Mouse (Mus musculus): ENCODE measurements around the gene Jmjd8. TPM values are rescaled to one million over a fixed set of nuclear protein-coding genes. Genes with fewer than 3 reads are reported as not detected.

The Jmjd8 gene
- polyA plus RNA-seq, 1 experiment from 2014 or later: 21.7 TPM

DNA sequence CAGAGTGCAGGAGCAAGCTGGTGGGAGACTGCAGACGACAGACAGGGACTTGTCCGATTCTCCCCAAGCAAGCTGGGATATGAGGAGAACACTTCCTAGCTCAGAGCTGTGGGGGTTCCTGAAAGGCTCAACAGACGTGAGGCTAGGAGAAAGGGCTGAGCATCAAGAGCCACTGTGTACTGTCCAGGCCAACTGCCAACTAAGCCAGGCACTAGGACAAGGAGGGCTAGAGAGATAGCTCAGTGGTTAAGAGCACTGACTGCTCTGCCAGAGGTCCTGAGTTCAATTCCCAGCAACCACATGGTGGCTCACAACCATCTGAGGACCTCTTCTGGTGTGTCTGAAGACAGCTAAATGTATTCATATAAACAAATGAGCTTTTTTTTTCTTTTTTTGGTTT lies 13.8 kb downstream of the Jmjd8 start:
- Histone ChIP-seq H3K4me1 (replicated peaks) (peaks cover 57% of the 10 kb centered on the region), H3K9me3 (replicated peaks) (no peaks in the 10 kb centered on the region), H3K36me3 (peaks cover 85% of the 10 kb centered on the region), H3K27ac (no peak overlapping the region; the same call in none of the 2 replicates), H3K4me2 (peak overlapping the region; percentile 87), H3K4me3 (replicated peaks) (no peak overlapping the region), H3K9ac (peak overlapping the region; percentile 33; the same call in 1 of the 2 replicates), H3K27me3 (no peaks in the 10 kb centered on the region)
- no peak for DNase-seq
- no peak for ATAC-seq (ENCODE audit: low read depth)
- WGBS (ENCODE audit: insufficient replicate concordance): 79% methylated on average over 3 of the region's 3 CpGs

DNA sequence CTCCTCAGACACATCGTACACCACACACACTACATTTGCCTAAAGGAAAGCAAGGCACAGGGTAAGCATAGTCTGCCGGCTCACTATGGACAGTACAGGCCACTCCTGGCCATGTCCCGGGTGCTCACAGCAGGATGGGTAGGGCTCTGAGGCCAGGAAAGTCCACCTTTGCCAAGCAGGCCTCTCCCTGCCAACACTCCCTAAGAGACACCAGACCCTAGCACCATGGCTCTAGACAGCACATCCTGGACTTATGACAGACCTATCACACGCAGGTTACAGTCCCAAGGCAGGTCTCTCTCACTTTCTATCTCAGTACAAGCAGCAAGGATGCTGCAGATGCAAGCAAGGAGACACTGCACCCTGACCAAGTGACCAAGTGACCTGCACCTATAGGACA lies 14.5 kb downstream of the Jmjd8 start:
- ATAC-seq (ENCODE audit: low read depth) (no peak), DNase-seq (no peak)
- Histone ChIP-seq H3K9ac (peak overlapping the region; percentile 81), H3K36me3 (peaks cover 84% of the 10 kb centered on the region), H3K4me2 (peak overlapping the region; percentile 87), H3K9me3 (replicated peaks) (no peaks in the 10 kb centered on the region), H3K27ac (peak overlapping the region; percentile 86), H3K27me3 (no peaks in the 10 kb centered on the region), H3K4me1 (replicated peaks) (peaks cover 51% of the 10 kb centered on the region), H3K4me3 (replicated peaks) (peak overlapping the region; percentile 74)
- 84% methylated on average over 4 of the region's 4 CpGs for WGBS (ENCODE audit: insufficient replicate concordance)

DNA sequence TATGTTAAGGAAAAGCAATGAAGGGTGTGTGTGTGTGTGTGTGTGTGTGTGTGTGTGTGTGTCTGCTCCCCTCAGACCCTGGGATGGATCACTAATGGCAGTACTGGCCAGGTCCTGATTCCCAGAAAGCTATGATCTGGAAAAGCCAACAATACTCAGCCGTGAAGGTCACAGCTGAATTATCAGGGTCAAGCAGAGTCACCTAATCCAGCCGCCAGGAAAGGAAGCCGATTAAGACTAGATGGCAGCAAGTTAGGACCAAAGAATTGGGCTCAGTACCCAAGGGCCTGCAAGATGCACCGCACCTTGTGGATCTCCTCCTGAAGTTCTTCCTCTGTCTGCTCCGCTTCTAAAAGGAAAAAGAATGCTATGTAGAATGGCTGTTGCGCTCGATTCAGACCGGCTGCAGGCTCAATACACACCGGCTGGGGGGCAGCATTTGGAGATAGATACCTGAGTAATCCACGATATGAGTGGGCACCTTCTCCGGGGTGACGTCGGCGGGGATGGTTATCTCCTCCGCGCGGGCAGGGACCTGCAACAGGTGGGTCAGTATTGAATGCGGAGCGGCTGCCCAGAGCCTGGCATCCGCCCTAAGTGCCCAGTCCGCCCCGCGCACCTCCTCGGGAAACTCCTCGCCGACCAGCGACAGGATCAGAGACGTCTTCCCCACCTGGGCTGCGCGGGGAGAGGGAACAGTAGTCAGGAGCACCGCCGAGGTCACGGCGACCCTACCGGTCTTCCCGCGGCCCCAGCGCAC lies 15.1 kb downstream of the Jmjd8 start:
- H3K27ac ChIP-seq: peak overlapping the region; percentile 86
- H3K4me3 ChIP-seq (replicated peaks): peak overlapping the region; percentile 74
- peak overlapping the region; percentile 81 for H3K9ac ChIP-seq
- no peaks in the 10 kb centered on the region for H3K27me3 ChIP-seq
- peaks cover 85% of the 10 kb centered on the region for H3K36me3 ChIP-seq
- no peak for DNase-seq
- H3K4me2 ChIP-seq: peak overlapping the region; percentile 87
- 1% methylated on average over 38 of the region's 38 CpGs for whole genome bisulfite sequencing (ENCODE audit: insufficient replicate concordance)
- peak; percentile 39 for ATAC-seq (ENCODE audit: low read depth)
- no peaks in the 10 kb centered on the region for H3K9me3 ChIP-seq (replicated peaks)
- H3K4me1 ChIP-seq (replicated peaks): peaks cover 46% of the 10 kb centered on the region

DNA sequence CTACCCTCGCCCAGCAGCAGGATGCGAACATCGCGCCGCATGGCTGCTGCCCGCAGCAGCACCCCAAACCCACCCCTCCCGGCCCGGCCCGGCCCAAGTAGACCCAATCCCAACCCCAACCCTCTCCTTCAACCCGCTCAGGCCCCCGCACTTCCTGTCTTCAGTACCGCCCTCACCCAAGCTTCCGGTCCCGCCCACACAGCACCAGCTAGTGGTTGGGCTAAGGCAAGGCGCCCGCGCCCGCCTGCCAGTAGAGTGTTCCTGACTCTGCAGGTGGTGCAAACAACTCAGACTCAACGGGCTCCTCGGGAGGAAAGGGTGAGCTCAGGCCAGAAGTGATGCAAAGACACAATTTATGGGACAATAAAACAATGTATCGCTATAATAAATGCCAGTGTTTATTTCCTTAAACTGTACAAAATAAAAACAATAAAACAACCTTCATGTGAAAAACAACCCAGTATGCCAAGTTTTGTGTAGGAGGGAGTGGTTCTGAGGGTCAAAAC lies 15.8 kb downstream of the Jmjd8 start, which contains the start of gene Rhot2:
Gene Rhot2 (minus strand): TSS at position 456 of the 506 bp plus-strand sequence.
- DNase-seq: peak; percentile 93
- Histone ChIP-seq H3K27ac (peak within 1 kb of the TSS; percentile 86), H3K4me2 (peak within 1 kb of the TSS; percentile 87), H3K9me3 (replicated peaks) (no peaks in the 10 kb centered on the region), H3K4me1 (replicated peaks) (peaks cover 40% of the 10 kb centered on the region), H3K9ac (peak within 1 kb of the TSS; percentile 81), H3K36me3 (peaks cover 84% of the 10 kb centered on the region), H3K27me3 (no peaks in the 10 kb centered on the region), H3K4me3 (replicated peaks) (peak within 1 kb of the TSS; percentile 74)
- peak; percentile 96 for ATAC-seq (ENCODE audit: low read depth)
- WGBS (ENCODE audit: insufficient replicate concordance): 1% methylated on average over 21 of the region's 21 CpGs

DNA sequence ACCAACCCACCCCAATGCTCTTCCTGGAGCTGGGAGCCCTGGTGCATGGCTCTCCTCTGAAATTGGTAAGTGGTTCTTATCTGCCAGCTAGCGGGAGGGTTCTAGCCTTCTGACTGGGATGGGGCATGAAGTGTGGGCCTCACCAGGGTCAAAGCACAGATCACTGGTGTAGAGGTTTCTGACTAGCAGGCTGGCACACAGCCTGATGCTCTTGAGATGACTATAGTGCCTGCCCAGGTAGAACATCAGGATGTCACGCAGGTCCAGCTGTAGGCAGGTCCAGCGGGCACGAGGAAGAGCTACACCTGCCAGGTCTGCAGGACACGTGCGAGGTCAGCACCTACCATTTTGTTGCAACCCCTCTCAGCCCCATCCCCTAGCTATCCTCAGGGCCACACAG lies 31.6 kb downstream of the Jmjd8 start:
- Histone ChIP-seq H3K9ac (peak overlapping the region; percentile 90), H3K4me2 (peak overlapping the region; percentile 97), H3K9me3 (replicated peaks) (no peaks in the 10 kb centered on the region), H3K27me3 (no peaks in the 10 kb centered on the region), H3K4me1 (replicated peaks) (peaks cover 34% of the 10 kb centered on the region), H3K27ac (peak overlapping the region; percentile 75), H3K36me3 (peaks cover 33% of the 10 kb centered on the region), H3K4me3 (replicated peaks) (peak overlapping the region; percentile 80)
- WGBS (ENCODE audit: insufficient replicate concordance): 83% methylated on average over 6 of the region's 6 CpGs
- DNase-seq (no peak), ATAC-seq (ENCODE audit: low read depth) (no peak)

DNA sequence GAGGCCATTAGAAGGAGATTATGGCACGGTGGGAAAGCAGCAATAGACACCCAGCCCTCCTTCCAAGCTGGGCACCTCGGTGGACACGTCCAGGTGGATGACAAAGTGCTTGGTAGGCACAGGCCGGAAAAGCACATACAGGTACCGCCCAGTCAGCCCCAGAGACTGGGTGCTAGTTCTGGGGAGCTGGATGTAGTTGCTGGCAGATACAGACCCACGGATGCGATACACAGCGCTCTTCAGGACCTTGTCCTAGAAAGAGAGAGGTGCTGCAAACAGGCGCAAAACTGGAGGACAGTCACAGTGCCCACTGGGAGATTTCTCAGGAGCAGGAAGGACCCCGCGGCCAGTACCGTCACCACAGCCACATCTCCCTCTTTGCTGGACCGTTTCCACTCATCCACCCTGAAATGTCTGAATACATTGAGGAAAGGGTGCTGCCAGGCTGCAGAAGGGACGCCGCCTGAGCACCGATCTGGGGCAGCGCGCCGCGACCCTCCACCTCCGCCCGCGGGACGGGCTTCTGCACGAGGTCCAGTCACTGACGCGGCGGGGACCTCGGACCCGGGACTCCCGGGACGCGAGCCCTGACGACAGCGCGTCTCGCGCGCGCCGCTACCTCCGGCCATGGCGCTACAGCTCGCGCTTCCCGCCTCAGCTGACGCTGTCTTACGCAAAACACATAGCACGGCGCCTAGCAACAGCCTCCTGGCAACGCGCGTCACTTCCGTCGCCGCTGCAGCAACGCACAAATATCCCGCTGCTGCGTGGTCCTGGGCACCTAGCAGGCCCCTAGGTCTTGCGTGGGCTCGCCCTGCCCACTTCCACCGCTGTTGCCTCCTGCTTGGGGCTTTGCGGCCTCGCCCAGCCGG lies 32.4 kb downstream of the Jmjd8 start, which contains the start of gene Wdr90:
Gene Wdr90 (minus strand): TSS at position 670 of the 872 bp plus-strand sequence.
- Histone ChIP-seq H3K4me2 (peak within 1 kb of the TSS; percentile 97), H3K36me3 (peaks cover 28% of the 10 kb centered on the region), H3K27me3 (no peaks in the 10 kb centered on the region), H3K27ac (peak within 1 kb of the TSS; percentile 75), H3K9me3 (replicated peaks) (no peaks in the 10 kb centered on the region), H3K4me3 (replicated peaks) (peak within 1 kb of the TSS; percentile 80), H3K4me1 (replicated peaks) (peaks cover 38% of the 10 kb centered on the region), H3K9ac (peak within 1 kb of the TSS; percentile 90)
- DNase-seq (peak; percentile 82), ATAC-seq (ENCODE audit: low read depth) (peak; percentile 90)
- 5% methylated on average over 65 of the region's 65 CpGs for WGBS (ENCODE audit: insufficient replicate concordance)

DNA sequence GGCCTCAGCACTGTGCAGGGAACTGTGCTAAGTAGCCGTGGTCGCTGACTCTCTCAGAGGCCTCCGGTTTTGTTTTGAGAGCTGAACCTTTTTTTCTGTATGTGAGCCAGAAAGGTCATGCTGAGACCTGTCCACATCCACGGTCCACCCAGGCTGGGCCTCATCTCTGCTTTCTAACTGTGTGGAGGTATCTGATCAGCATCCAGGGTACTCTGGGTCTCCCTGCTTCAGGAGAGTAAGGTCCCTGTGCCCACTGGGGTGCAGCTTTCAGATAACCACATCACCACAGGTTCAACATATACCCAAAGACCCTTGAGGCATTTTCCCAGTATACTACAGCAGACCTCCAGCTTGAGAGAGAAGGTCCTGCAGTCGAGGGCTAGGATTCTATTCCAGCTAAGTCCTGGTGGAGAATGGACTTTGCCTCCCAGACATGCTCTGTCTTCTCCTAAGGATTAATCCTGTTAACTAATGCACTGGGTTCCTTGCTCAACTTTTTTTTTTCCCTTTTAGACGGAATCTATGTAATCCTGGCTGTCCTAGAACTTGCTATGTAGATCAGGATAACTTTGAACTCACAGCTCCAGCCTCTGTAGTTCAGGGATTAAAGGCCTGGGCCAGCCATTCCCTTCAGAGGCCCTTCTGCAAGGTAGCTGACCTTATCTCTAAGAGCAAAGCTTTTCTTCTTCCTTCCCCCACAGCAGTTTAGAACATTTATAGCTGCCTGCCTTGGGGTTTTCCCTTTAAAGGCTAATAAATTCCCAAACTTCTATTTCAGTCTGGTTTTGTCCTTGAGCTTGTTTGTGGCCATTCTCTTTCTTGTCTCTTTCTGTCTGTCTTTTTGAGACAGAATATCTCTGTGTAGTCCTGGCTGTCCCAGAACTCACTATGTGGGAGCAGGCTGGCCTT lies 33.3 kb downstream of the Jmjd8 start:
- 10% methylated on average over 6 of the region's 6 CpGs for WGBS (ENCODE audit: insufficient replicate concordance)
- Histone ChIP-seq H3K27me3 (no peaks in the 10 kb centered on the region), H3K27ac (peak overlapping the region; percentile 70), H3K9ac (peak overlapping the region; percentile 90), H3K4me1 (replicated peaks) (peaks cover 47% of the 10 kb centered on the region), H3K4me3 (replicated peaks) (peak overlapping the region; percentile 80), H3K9me3 (replicated peaks) (no peaks in the 10 kb centered on the region), H3K36me3 (peaks cover 28% of the 10 kb centered on the region), H3K4me2 (peak overlapping the region; percentile 97)
- ATAC-seq (ENCODE audit: low read depth) (peak; percentile 25), DNase-seq (no peak)

DNA sequence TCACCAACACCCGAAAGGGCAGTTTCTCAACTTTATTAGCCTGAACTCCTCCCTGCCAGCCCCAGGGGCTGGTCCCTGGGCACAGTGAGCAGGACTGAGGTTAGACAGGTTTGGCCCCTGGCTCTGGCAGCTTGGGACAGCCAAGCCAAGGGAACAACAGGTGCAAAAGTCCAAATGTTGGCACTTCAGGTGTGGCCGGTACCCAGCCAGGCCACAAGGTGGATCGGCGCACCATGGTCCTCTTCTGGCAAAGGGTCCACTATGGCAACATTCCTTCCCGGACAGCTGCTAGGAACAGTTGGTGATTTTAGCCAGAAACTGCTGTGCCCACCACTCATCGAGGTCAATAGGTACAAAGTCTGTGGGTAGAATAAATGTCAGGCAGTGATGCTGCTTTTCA lies 35.0 kb downstream of the Jmjd8 start:
- Histone ChIP-seq H3K27me3 (no peaks in the 10 kb centered on the region), H3K4me1 (replicated peaks) (peaks cover 64% of the 10 kb centered on the region), H3K9me3 (replicated peaks) (no peaks in the 10 kb centered on the region), H3K27ac (no peak overlapping the region), H3K36me3 (peaks cover 28% of the 10 kb centered on the region), H3K4me3 (replicated peaks) (no peak overlapping the region), H3K4me2 (no peak overlapping the region), H3K9ac (no peak overlapping the region)
- 91% methylated on average over 6 of the region's 6 CpGs for WGBS (ENCODE audit: insufficient replicate concordance)
- no peak for DNase-seq
- ATAC-seq (ENCODE audit: low read depth): no peak

DNA sequence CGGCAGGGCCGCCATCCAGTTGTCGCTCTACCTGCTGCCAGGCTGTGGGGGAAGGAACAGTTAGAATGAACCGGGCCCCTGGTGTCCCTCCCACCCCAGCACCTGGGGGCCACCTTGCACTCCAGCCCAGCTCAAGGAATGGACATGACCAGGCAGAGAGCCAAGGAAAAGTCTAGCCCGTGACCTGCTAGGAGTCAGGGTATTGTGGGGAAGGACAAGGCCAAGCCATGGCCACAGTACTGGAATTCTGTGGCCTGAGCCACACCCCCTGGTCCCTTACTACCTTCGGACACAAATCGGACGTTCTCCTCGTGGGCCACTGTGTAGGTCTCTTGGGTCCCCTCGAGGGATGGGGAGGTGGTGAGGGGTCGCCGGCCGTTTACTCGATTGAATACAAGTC lies 35.6 kb downstream of the Jmjd8 start:
- Histone ChIP-seq H3K27ac (no peak overlapping the region), H3K4me1 (replicated peaks) (peaks cover 68% of the 10 kb centered on the region), H3K27me3 (no peaks in the 10 kb centered on the region), H3K4me3 (replicated peaks) (no peak overlapping the region), H3K9me3 (replicated peaks) (no peaks in the 10 kb centered on the region), H3K36me3 (peaks cover 28% of the 10 kb centered on the region), H3K9ac (no peak overlapping the region), H3K4me2 (no peak overlapping the region)
- WGBS (ENCODE audit: insufficient replicate concordance): 89% methylated on average over 14 of the region's 14 CpGs
- ATAC-seq (ENCODE audit: low read depth) (no peak), DNase-seq (no peak)

DNA sequence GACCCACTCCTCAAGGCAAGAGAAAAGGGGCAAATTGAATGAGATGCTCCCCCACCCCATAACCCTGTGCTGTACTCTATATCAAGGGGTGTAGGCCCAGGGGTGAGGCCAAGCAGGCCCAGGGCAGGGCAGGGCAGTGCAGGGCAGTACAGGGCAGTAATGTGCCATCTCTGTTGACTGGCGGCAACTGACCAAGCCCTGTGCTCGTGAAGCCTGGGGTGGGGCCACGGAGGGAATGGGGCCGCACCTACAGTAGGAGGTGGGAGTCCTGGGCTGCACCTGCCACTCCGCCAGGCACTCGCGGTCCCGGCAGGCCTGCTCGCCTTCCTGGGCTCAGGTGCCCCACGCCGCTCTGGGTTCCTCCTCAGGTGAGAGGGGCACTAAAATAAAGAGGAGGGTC lies 36.6 kb downstream of the Jmjd8 start:
- WGBS (ENCODE audit: insufficient replicate concordance): 89% methylated on average over 11 of the region's 11 CpGs
- peaks cover 58% of the 10 kb centered on the region for H3K4me1 ChIP-seq (replicated peaks)

More for the DNA sequence above, 36.6 kb downstream of the Jmjd8 start:
- ATAC-seq (ENCODE audit: low read depth): no peak
- no peaks in the 10 kb centered on the region for H3K27me3 ChIP-seq
- H3K4me3 ChIP-seq (replicated peaks): no peak overlapping the region
- H3K9me3 ChIP-seq (replicated peaks): no peaks in the 10 kb centered on the region
- H3K27ac ChIP-seq: no peak overlapping the region
- H3K4me2 ChIP-seq: no peak overlapping the region
- DNase-seq: no peak
- no peak overlapping the region for H3K9ac ChIP-seq
- peaks cover 25% of the 10 kb centered on the region for H3K36me3 ChIP-seq

Data from liver, embryonic 13.5 days (tissue).